Mouse (Mus musculus) neural tube, embryonic 11.5 days (tissue): ENCODE data around the gene Tlr4. TPM values are rescaled to one million over a fixed set of nuclear protein-coding genes. Genes with fewer than 3 reads are reported as not detected.

ENCODE experiments used
- ATAC-seq: fragments of 200-750 bp; cut with Nextera tagmentation; 2 replicates; pipeline ENCODE4 v1.8.0; 2017; ENCODE audit warnings: moderate number of reproducible peaks, mild to moderate bottlenecking, moderate TSS enrichment, moderate library complexity; ENCODE audit not compliant: insufficient read depth, low FRiP score, low TSS enrichment
- DNase-seq: peaks from one replicate; pipeline ENCODE4 v3.0.0-alpha.2; 2015; ENCODE audit warnings: low spot score
- H3K27ac ChIP-seq: fragments of 300-500 bp; sonication (generic); 2 replicates; pipeline ENCODE4 v1.5.1; 2014; ENCODE audit warnings: low read depth, mild to moderate bottlenecking, low read length
- H3K27me3 ChIP-seq: fragments of 300-500 bp; sonication (generic); 2 replicates; pipeline ENCODE4 v1.6.1; 2014; ENCODE audit warnings: mild to moderate bottlenecking, low read length, mixed read lengths; ENCODE audit not compliant: control insufficient read depth, insufficient read depth
- H3K36me3 ChIP-seq: fragments of 300-500 bp; sonication (generic); 2 replicates; pipeline ENCODE4 v1.6.1; 2014; ENCODE audit warnings: mild to moderate bottlenecking, low read length, moderate library complexity, mixed read lengths; ENCODE audit not compliant: control insufficient read depth, insufficient read depth
- H3K4me1 ChIP-seq: fragments of 300-500 bp; sonication (generic); 2 replicates; pipeline ENCODE4 v1.6.1; 2014; ENCODE audit warnings: low read length, mixed read lengths; ENCODE audit not compliant: control insufficient read depth, insufficient read depth
- H3K4me2 ChIP-seq: fragments of 300-500 bp; sonication (generic); 2 replicates; pipeline ENCODE4 v1.6.1; 2014; ENCODE audit warnings: low read depth, mild to moderate bottlenecking, moderate library complexity
- H3K4me3 ChIP-seq: fragments of 300-500 bp; sonication (generic); 2 replicates; pipeline ENCODE4 v1.5.1; 2014; ENCODE audit warnings: low read depth, low read length
- H3K9ac ChIP-seq: fragments of 300-500 bp; sonication (generic); 2 replicates; pipeline ENCODE4 v1.6.1; 2014; ENCODE audit warnings: mild to moderate bottlenecking, low read length
- H3K9me3 ChIP-seq: fragments of 300-500 bp; sonication (generic); 2 replicates; pipeline ENCODE4 v1.6.1; 2016; ENCODE audit warnings: low read length; ENCODE audit not compliant: control insufficient read depth
- WGBS: fragments of 180-500 bp; shearing (Covaris S2); extraction: QIAGEN DNeasy Blood & Tissue Kit; methylation state at CpG from one replicate; pipeline ENCODE4 v1.1.7; 2014; 5-methylcytosine and 5-hydroxymethylcytosine counted together
- polyA plus RNA-seq: library from polyadenylated mRNA; unstranded; fragments of >200 nt; fragmentation: Nextera tagmentation; extraction: Ambion mirVana; gene quantifications from 2 replicates; pipeline ENCODE4 v1.2.1, GENCODE M21; 2014

The Tlr4 gene
- polyA plus RNA-seq, 1 experiment from 2014 or later, result 0.84 TPM

DNA sequence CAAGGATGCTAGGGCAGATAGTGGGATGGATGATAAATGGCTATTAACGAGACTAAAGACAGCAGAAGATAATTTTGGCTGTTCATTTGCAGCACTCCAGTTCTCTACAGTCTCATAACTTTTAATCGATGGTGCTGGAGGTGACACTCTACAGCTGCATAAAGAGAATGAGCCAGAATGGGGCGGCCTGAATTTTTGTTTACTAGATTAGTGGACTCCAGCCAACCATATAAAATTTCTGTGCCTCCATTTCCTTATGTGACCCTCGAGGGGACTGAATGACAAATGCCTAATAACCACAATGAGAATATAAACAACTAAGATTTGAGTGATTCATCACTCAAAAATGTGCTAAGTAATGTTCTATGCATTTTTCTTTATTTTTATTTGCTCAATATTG lies 48.4 kb downstream of the Tlr4 start:
- H3K4me1 ChIP-seq, result no peaks in the 10 kb centered on the region
- no peak overlapping the region for H3K4me2 ChIP-seq
- H3K27ac ChIP-seq, result no peak overlapping the region
- no peak for ATAC-seq
- 78% methylated on average over 4 of the region's 4 CpGs for WGBS
- H3K27me3 ChIP-seq, result no peaks in the 10 kb centered on the region
- H3K9ac ChIP-seq, result no peak overlapping the region
- no peaks in the 10 kb centered on the region for H3K36me3 ChIP-seq
- no peak for DNase-seq
- no peak overlapping the region for H3K4me3 ChIP-seq
- H3K9me3 ChIP-seq, result no peaks in the 10 kb centered on the region

DNA sequence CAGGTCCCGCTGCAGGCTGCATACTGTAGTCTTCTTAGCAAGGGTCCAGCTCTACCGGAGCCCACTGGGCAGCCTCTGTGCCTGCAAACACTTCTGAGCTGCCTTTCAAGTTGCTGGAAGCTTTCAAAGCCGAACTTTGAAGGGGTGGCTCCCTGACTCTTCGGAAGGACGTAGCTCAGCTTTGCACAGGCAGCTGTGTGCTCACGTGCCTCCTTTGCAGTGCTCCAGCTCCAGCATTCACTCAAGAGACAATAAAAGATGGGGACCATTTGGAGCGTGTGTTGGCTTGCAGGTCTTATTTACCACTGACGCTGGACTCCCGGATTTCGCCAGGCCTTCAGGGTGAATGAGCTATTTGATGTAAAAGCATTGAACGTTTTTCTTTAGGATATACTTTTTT lies 50.2 kb downstream of the Tlr4 start:
- 55% methylated on average over 11 of the region's 11 CpGs for WGBS
- Histone ChIP-seq H3K9me3 (no peaks in the 10 kb centered on the region), H3K4me2 (no peak overlapping the region), H3K9ac (no peak overlapping the region), H3K27me3 (no peaks in the 10 kb centered on the region), H3K27ac (no peak overlapping the region), H3K36me3 (no peaks in the 10 kb centered on the region), H3K4me3 (no peak overlapping the region), H3K4me1 (no peaks in the 10 kb centered on the region)
- DNase-seq (no peak), ATAC-seq (no peak)

DNA sequence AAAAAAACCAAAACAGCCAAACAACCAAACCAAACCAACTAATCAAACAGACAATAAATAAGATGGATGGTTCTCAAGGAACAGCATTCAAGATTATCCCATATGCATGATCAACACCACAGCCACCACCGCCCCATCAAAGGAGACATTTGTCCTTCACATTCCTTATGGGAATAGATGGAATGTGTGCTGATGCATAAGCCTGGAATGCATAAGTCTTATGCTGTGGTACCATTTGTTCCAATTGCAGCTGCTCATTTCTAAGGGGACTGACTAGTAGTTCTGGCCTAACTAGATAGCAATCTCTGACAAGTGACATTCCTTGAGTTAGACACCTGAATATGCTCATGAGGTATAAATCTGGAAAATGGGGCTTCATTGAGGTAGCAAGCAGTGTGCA lies 54.1 kb downstream of the Tlr4 start:
- Histone ChIP-seq H3K9me3 (no peaks in the 10 kb centered on the region), H3K27ac (no peak overlapping the region), H3K36me3 (no peaks in the 10 kb centered on the region), H3K27me3 (no peaks in the 10 kb centered on the region), H3K9ac (no peak overlapping the region), H3K4me3 (no peak overlapping the region), H3K4me1 (no peaks in the 10 kb centered on the region), H3K4me2 (no peak overlapping the region)
- ATAC-seq (no peak), DNase-seq (no peak)
- WGBS, result 87% methylated on average over 1 of the region's 1 CpGs

DNA sequence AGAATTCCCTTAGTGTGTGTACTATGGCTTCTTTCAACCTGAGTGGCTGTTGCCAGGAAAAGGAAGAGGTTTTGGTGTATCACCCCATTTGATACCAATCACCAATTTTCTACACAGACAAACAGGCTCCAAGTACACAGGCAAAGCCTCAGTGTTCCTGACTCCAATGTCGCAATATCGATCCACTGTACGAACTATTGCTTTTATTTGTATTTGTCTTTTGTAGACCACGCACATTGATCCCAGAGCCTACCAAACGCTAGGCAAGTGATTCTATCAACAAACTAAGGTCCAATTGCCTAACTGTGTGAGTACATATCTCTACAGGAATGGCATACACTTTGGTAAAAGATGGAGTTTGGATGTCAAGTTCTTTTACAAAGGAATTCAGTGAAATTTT lies 55.9 kb downstream of the Tlr4 start:
- 88% methylated on average over 5 of the region's 5 CpGs for WGBS

DNA sequence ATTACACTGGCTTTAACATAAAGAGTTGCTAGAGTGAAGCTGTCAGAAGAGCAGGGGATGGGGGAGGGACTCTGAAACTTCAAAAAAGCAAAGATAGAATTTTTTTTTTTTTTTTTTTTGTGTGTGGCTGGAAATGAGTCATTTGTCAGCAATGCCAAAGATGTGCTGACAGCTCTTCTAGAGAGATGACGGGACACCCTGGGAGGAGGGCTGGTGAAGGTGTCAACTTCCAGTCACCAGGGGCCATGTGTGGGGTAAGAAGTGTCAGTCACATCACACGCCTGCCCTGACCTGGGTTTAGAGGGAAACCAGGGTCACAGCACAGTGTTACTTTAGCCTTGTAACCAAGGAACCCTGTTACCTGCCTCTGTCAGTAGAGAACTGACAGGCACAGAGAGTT lies 67.2 kb downstream of the Tlr4 start:
- Histone ChIP-seq H3K4me1 (no peaks in the 10 kb centered on the region), H3K27ac (no peak overlapping the region), H3K4me3 (no peak overlapping the region), H3K36me3 (no peaks in the 10 kb centered on the region), H3K27me3 (no peaks in the 10 kb centered on the region), H3K9ac (no peak overlapping the region), H3K9me3 (no peaks in the 10 kb centered on the region), H3K4me2 (no peak overlapping the region)
- DNase-seq, result peak; percentile 16
- WGBS, result 42% methylated on average over 2 of the region's 2 CpGs
- ATAC-seq, result no peak

More for the DNA sequence above, 55.9 kb downstream of the Tlr4 start:
- no peak for ATAC-seq
- Histone ChIP-seq H3K4me1 (no peaks in the 10 kb centered on the region), H3K36me3 (no peaks in the 10 kb centered on the region), H3K9me3 (no peaks in the 10 kb centered on the region), H3K4me3 (no peak overlapping the region), H3K27ac (no peak overlapping the region), H3K27me3 (no peaks in the 10 kb centered on the region), H3K4me2 (no peak overlapping the region), H3K9ac (no peak overlapping the region)
- DNase-seq, result no peak

DNA sequence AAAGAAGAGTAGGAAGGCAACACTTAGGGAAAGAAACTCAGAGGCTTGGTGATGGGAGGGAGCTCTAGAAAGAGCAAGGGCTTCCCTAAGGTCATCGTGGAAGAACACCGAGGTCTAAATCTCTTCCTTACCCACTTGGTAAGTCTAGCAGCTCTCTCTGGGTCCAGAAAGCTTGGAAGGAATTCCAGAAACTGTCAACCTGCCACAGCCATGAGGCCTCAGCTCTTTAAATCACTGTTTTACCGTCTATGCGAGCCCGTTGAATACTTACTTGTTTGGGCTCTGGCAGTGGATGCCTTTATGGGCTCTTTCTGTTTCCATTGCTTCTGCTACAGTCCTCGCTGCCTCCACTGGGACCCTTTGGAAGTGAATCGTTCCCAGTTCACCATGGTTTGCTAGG lies 67.6 kb downstream of the Tlr4 start:
- 85% methylated on average over 7 of the region's 7 CpGs for WGBS
- ATAC-seq, result no peak
- Histone ChIP-seq H3K27me3 (no peaks in the 10 kb centered on the region), H3K4me2 (no peak overlapping the region), H3K36me3 (no peaks in the 10 kb centered on the region), H3K4me3 (no peak overlapping the region), H3K9me3 (no peaks in the 10 kb centered on the region), H3K4me1 (no peaks in the 10 kb centered on the region), H3K9ac (no peak overlapping the region), H3K27ac (no peak overlapping the region)
- DNase-seq, result no peak

DNA sequence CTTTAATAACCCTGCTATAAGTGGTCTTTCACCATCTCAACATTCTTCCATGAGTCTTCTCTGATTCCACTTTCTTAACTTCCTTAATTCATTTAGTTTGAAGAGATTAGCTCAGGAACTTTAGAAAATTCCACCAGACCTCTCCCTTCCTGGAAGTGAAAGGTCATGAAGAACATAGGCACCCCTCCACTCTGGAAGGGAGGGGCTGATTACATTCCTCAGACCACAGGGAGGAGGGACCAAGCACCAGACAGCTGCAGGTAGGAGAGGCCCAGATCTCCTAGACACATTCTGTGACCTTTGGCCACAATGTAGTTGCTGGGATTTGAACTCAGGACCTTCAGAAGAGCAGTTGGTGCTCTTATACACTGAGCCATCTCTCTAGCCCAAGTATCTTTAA lies 72.7 kb downstream of the Tlr4 start:
- Histone ChIP-seq H3K4me2 (no peak overlapping the region), H3K27me3 (no peaks in the 10 kb centered on the region), H3K4me3 (no peak overlapping the region), H3K36me3 (no peaks in the 10 kb centered on the region), H3K4me1 (no peaks in the 10 kb centered on the region), H3K27ac (no peak overlapping the region), H3K9ac (no peak overlapping the region), H3K9me3 (no peaks in the 10 kb centered on the region)
- ATAC-seq (no peak), DNase-seq (no peak)

DNA sequence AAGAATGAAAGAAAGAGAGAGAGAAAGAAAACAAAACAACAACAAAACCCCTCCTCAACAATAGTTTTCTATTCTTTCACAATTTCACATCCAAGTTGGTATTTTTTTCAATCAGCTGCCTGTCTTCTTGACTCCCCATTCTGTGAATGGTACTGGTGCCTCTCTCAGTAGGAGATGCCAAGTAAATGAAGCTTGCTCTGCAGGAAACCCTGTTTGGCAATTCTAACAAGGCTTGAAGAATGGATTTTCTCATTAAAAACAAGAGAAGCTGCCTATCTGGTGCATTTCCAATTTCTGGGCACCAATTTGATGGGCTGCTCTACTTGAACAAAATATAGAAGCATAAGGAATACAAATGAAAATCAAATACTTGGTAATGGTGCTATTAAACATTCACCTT lies 74.1 kb downstream of the Tlr4 start:
- no peak for DNase-seq
- Histone ChIP-seq H3K9me3 (no peaks in the 10 kb centered on the region), H3K4me1 (no peaks in the 10 kb centered on the region), H3K27ac (no peak overlapping the region), H3K27me3 (no peaks in the 10 kb centered on the region), H3K4me3 (no peak overlapping the region), H3K36me3 (no peaks in the 10 kb centered on the region), H3K9ac (no peak overlapping the region), H3K4me2 (no peak overlapping the region)
- no peak for ATAC-seq

DNA sequence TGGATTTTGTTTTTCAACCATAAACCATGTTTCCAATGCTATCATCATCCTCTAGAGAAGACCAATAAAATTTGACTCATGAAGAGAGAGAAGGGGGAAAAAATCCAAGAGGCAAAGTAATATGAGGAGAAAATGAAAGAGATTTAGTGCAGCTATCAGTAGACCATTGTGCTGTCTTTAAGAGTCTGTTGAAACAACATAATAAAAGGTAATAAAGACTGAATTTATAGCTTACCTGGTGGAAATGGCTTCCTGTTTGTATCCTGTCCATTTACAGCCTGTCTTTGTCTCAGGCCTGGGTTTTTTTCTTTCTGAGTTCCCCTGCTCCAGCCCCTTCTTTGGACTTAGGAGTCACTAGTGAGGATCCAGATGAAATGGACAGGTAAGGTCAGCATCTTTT lies 81.0 kb downstream of the Tlr4 start:
- no peak overlapping the region for H3K9ac ChIP-seq
- H3K9me3 ChIP-seq, result no peaks in the 10 kb centered on the region
- H3K4me2 ChIP-seq, result no peak overlapping the region
- no peak for DNase-seq
- no peaks in the 10 kb centered on the region for H3K36me3 ChIP-seq
- H3K27me3 ChIP-seq, result no peaks in the 10 kb centered on the region
- no peak overlapping the region for H3K27ac ChIP-seq
- no peaks in the 10 kb centered on the region for H3K4me1 ChIP-seq
- no peak overlapping the region for H3K4me3 ChIP-seq
- ATAC-seq, result no peak
